Mouse (Mus musculus) heart, adult 2 months (tissue): ENCODE results near the gene Hes6.

ENCODE experiments used
- CTCF ChIP-seq: fragments of 200-600 bp; IDR thresholded peaks from 2 replicates; pipeline ENCODE4 v1.8.1; 2022; ENCODE audit warnings: antibody characterized with exemption, mild to moderate bottlenecking, moderate library complexity
- EP300 ChIP-seq: fragments of 200-500 bp; IDR thresholded peaks from 2 replicates; pipeline ENCODE4 v1.6.1; 2011; ENCODE audit warnings: low read depth, low read length, control low read depth; ENCODE audit not compliant: insufficient read depth
- POLR2A ChIP-seq: fragments of 200-500 bp; IDR thresholded peaks from 2 replicates; pipeline ENCODE4 v1.6.1; 2011; ENCODE audit warnings: mild to moderate bottlenecking, low read depth, low read length, control low read depth; ENCODE audit not compliant: insufficient read depth

- TF ChIP-seq EP300 (peak; percentile 69; the same call in 1 of the 2 replicates), POLR2A (peak; percentile 85), CTCF (no peak)
These were observed 15.4 kb downstream of the Hes6 start, which contains the start of gene Ilkap for GRCm38 (mm10) chr1:91398260-91399062.
